Mouse (Mus musculus) gastrocnemius, postnatal 4 days (tissue): ENCODE results near the gene Krt6b. TPM values are rescaled to one million over a fixed set of nuclear protein-coding genes. Genes with fewer than 3 reads are reported as not detected.

Experiments
- microRNA-seq: library from miRNA; unstranded; fragments of <30 nt; microRNA quantifications from one replicate; pipeline ENCODE4 v1.2.0, GENCODE M21; 2021
- total RNA-seq, 2 experiments: library from RNA; stranded (reverse); gene quantifications; 2 replicates each; pipeline ENCODE4 v1.2.3; 2021

The Krt6b gene
- total RNA-seq, 2 experiments from 2014 or later: 0.13 TPM; not detected in 1

Small RNAs within 50 kb of the gene (microRNA-seq; reads per million reads assigned to microRNA genes)
- not detected for gene Gm44323
- gene Gm44342: not detected
- gene Gm44383: not detected
- not detected for gene Gm44479

Other genes with a start within 250 kb of the Krt6b start
- gene Krt87, start 241.5 kb downstream of the Krt6b start, total RNA-seq: under 1 TPM; 0.13 to 0.15 TPM
- gene Krt88, start 232.5 kb downstream of the Krt6b start, total RNA-seq: not detected
- gene Krt81, start 216.5 kb downstream of the Krt6b start, total RNA-seq: not detected
- not detected for gene Krt86, start 206.8 kb downstream of the Krt6b start, total RNA-seq
- gene Krt83, start 188.8 kb downstream of the Krt6b start, total RNA-seq: under 1 TPM in 1 of 2 experiments, not detected in 1; 0.21 TPM
- under 1 TPM in 1 of 2 experiments, not detected in 1; 0.36 TPM for gene Gm49425, start 163.0 kb downstream of the Krt6b start, total RNA-seq
- gene Krt84, start 147.5 kb downstream of the Krt6b start, total RNA-seq: not detected
- not detected for gene Krt82, start 129.6 kb downstream of the Krt6b start, total RNA-seq
- not detected for gene Krt90, start 117.3 kb downstream of the Krt6b start, total RNA-seq
- under 1 TPM in 1 of 2 experiments, not detected in 1; 0.08 TPM for gene Krt75, start 106.4 kb downstream of the Krt6b start, total RNA-seq
- gene Gm5414, start 52.1 kb downstream of the Krt6b start, total RNA-seq: not detected
- not detected for gene Gm5478, start 32.9 kb downstream of the Krt6b start, total RNA-seq
- under 1 TPM in 1 of 2 experiments, not detected in 1; 0.23 TPM for gene Krt6a, start 14.0 kb upstream of the Krt6b start, total RNA-seq
- gene Krt5, start 32.6 kb upstream of the Krt6b start, total RNA-seq: 1 to 10 TPM in 1 of 2 experiments, under 1 TPM in 1; 0.39 to 1.9 TPM
- gene Krt71, start 62.8 kb upstream of the Krt6b start, total RNA-seq: under 1 TPM in 1 of 2 experiments, not detected in 1; 0.39 TPM
- gene Krt72, start 106.2 kb upstream of the Krt6b start, total RNA-seq: not detected
- under 1 TPM in 1 of 2 experiments, not detected in 1; 0.21 TPM for gene Krt73, start 122.1 kb upstream of the Krt6b start, total RNA-seq
- not detected for gene Krt2, start 137.9 kb upstream of the Krt6b start, total RNA-seq
- gene Krt1, start 170.5 kb upstream of the Krt6b start, total RNA-seq: 1 to 10 TPM in 1 of 2 experiments, under 1 TPM in 1; 0.81 to 3.1 TPM
- gene Krt77, start 189.4 kb upstream of the Krt6b start, total RNA-seq: not detected
- gene Krt76, start 212.6 kb upstream of the Krt6b start, total RNA-seq: not detected
- under 1 TPM; 0.44 to 0.67 TPM for gene Krt4, start 244.4 kb upstream of the Krt6b start, total RNA-seq